Mouse (Mus musculus): Measurements from ENCODE around the gene Bloc1s3.

- TF ChIP-seq CTCF (IDR thresholded peaks at IDR 0.05 in 2 of 3, conservative IDR thresholded peaks at IDR 0.05 in 1 of 3; ENCODE audit: control insufficient read depth in 1 of 3, insufficient read depth in 1 of 3, low read depth in 2 of 3, low read length in 3 of 3, poor library complexity in 1 of 3, severe bottlenecking in 1 of 3), result no peak
- TF ChIP-seq POLR2A (IDR thresholded peaks at IDR 0.05; ENCODE audit: control insufficient read depth in 1 of 2, insufficient read depth in 1 of 2, low read depth in 1 of 2, low read length in 2 of 2, poor library complexity in 1 of 2), result no peak
Observed at GRCm38 (mm10) chr7:19483281-19483680, 24.9 kb downstream of the Bloc1s3 start.
